Mouse (Mus musculus) heart, embryonic 14.5 days (tissue): ENCODE data around the gene Nbr1. TPM values are rescaled to one million over a fixed set of nuclear protein-coding genes. Genes with fewer than 3 reads are reported as not detected.
A peak's percentile ranks its signal among the peaks of the same experiment; 100 is the strongest.

ENCODE experiments used
- ATAC-seq: fragments of 200-750 bp; cut with Nextera tagmentation; 2 replicates; pipeline ENCODE4 v1.8.0; 2017; ENCODE audit warnings: low read depth, moderate TSS enrichment; ENCODE audit not compliant: insufficient number of reproducible peaks, insufficient read depth, low FRiP score
- H3K27ac ChIP-seq, 2 experiments: fragments of 200-500 bp in 1 of 2; fragments of 300-500 bp in 1 of 2; sonication (generic) in 1 of 2; replicated peaks in 1 of 2; 2 replicates each; pipeline ENCODE4 v1.5.1; 2012 to 2014; ENCODE audit warnings: low read depth in 2 of 2, low read length in 2 of 2, control low read depth in 1 of 2, mild to moderate bottlenecking in 1 of 2, mixed read lengths in 1 of 2; ENCODE audit not compliant: control insufficient read depth in 1 of 2, insufficient read depth in 1 of 2
- H3K27me3 ChIP-seq: fragments of 300-500 bp; sonication (generic); 2 replicates; pipeline ENCODE4 v1.6.1; 2014; ENCODE audit warnings: mild to moderate bottlenecking, low read length, control low read depth; ENCODE audit not compliant: control insufficient read depth, insufficient read depth
- H3K36me3 ChIP-seq: fragments of 300-500 bp; sonication (generic); 2 replicates; pipeline ENCODE4 v1.6.1; 2014; ENCODE audit warnings: mild to moderate bottlenecking, control low read depth, low read length, mixed read lengths; ENCODE audit not compliant: control insufficient read depth, insufficient read depth
- H3K4me1 ChIP-seq, 2 experiments: fragments of 200-500 bp in 1 of 2; fragments of 300-500 bp in 1 of 2; sonication (generic) in 1 of 2; 2 replicates each; pipeline ENCODE4 v1.6.1; 2012 to 2014; ENCODE audit warnings: low read length in 2 of 2, control low read depth in 1 of 2, mixed read lengths in 1 of 2; ENCODE audit not compliant: control insufficient read depth in 2 of 2, insufficient read depth in 2 of 2
- H3K4me2 ChIP-seq: fragments of 300-500 bp; sonication (generic); 2 replicates; pipeline ENCODE4 v1.6.1; 2014; ENCODE audit warnings: mild to moderate bottlenecking, low read length
- H3K4me3 ChIP-seq, 2 experiments: fragments of 200-500 bp in 1 of 2; fragments of 300-500 bp in 1 of 2; sonication (generic) in 1 of 2; 2 replicates each; pipeline ENCODE4 v1.5.1; 2012 to 2014; ENCODE audit warnings: low read length in 2 of 2, mild to moderate bottlenecking in 2 of 2, control low read depth in 1 of 2, low read depth in 1 of 2, moderate library complexity in 1 of 2; ENCODE audit not compliant: control insufficient read depth in 1 of 2, insufficient read depth in 1 of 2
- H3K9ac ChIP-seq: fragments of 300-500 bp; sonication (generic); 2 replicates; pipeline ENCODE4 v1.6.1; 2014; ENCODE audit warnings: mild to moderate bottlenecking, low read length
- H3K9me3 ChIP-seq: fragments of 300-500 bp; sonication (generic); 2 replicates; pipeline ENCODE4 v1.6.1; 2016; ENCODE audit warnings: low read length, control low read depth; ENCODE audit not compliant: control insufficient read depth
- WGBS: fragments of 180-500 bp; shearing (Covaris S2); extraction: QIAGEN DNeasy Blood & Tissue Kit; methylation state at CpG from one replicate; pipeline ENCODE4 v1.1.7; 2014; 5-methylcytosine and 5-hydroxymethylcytosine counted together
- polyA plus RNA-seq: library from polyadenylated mRNA; unstranded; fragments of >200 nt; fragmentation: Nextera tagmentation; extraction: Ambion mirVana; gene quantifications from 2 replicates; pipeline ENCODE4 v1.2.1, GENCODE M21; 2014

Nbr1 gene
- polyA plus RNA-seq, 1 experiment from 2014 or later = 62.6 TPM

DNA sequence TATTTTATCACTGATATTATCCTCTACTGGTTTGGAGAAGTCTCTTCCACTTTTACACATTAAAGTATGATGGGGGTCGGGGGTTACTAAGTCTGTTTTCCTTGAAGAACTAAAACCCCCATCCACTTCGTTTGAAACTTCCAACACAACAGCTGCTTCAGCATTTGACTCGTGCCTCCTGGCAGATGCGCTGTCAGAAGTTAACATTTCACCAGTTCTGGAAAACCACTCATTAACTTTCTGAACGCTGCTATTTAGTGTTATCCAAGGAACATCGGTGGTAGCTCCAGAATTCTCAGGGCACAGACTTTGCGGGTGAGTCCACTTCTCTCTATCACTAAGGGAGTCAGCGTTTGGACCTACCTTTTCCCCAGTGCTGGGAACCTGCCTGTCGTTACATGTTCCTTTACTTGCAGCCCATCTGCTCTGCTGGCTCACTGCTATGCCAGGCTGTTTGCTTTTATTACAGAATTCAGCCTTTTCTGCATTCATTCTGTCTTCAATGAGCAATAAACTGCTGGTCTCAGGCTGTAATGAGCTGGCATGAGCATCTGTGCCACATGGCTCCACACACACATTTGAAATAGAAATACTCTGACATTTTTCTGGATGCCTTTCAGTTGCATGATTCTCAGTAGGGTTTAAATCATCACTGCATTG is 25.9 kb upstream of the Nbr1 start:
- H3K4me2 ChIP-seq = no peak overlapping the region
- ATAC-seq = no peak

DNA sequence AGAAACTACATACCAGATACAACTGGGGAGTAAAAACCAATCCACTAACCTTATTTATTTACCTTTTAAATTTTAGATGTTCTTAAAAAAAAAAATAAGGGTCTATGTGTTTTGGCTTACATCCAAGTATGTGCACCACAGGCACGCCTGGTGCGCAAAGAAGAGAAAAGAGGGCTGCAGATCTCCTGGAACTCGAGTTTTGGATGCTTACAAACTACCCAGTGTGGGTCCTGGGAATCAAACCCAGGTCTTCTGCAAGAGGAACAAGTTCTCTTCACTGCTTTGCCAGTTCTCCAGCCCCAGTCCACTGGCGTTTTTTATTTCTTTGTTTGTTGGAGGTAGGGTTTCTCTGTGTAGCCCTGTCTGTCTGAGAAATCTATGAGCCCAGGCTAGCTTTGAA is 25.3 kb upstream of the Nbr1 start:
- no peaks in the 10 kb centered on the region for H3K9me3 ChIP-seq
- H3K36me3 ChIP-seq = peaks cover 77% of the 10 kb centered on the region
- H3K4me3 ChIP-seq = no peak overlapping the region
- no peaks in the 10 kb centered on the region for H3K27me3 ChIP-seq
- no peak overlapping the region for H3K9ac ChIP-seq
- no peak overlapping the region for H3K4me2 ChIP-seq
- WGBS = 88% methylated on average over 4 of the region's 4 CpGs
- H3K4me1 ChIP-seq = no peaks in the 10 kb centered on the region
- no peak overlapping the region for H3K27ac ChIP-seq
- ATAC-seq = no peak

More for the DNA sequence above, 25.9 kb upstream of the Nbr1 start:
- H3K4me1 ChIP-seq = no peaks in the 10 kb centered on the region
- H3K9me3 ChIP-seq = no peaks in the 10 kb centered on the region
- no peak overlapping the region for H3K4me3 ChIP-seq
- no peak overlapping the region for H3K27ac ChIP-seq
- 91% methylated on average over 9 of the region's 9 CpGs for WGBS
- peaks cover 70% of the 10 kb centered on the region for H3K36me3 ChIP-seq
- no peaks in the 10 kb centered on the region for H3K27me3 ChIP-seq
- no peak overlapping the region for H3K9ac ChIP-seq

DNA sequence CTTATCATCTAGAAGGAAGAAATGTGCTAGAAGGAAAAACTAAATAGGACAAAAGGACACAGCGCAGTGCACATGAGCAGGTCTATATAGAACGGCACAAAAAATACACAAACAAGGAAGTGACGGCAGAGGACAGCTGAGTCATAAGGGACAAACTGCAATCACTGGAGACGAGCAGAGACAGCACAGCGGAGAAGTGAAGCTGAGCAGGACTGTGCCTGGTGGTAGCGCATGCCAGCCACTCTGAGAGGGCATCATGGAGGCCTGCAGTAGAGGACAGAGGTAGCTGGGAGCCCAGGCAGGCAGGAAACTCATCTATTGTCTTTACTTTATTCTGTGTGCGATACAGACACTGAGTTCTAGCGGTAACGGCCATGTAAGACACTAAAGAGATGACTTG is 8.4 kb upstream of the Nbr1 start:
- Histone ChIP-seq H3K27me3 (no peaks in the 10 kb centered on the region), H3K9ac (no peak overlapping the region), H3K4me1 (0 out of 4 replicates have a peak, but pooled peaks cover 0 to 4% of the 10 kb centered on the region in 2 experiments), H3K4me3 (no peak overlapping the region), H3K9me3 (no peaks in the 10 kb centered on the region), H3K36me3 (peaks cover 23% of the 10 kb centered on the region), H3K27ac (no peak overlapping the region), H3K4me2 (no peak overlapping the region)
- no peak for ATAC-seq
- 81% methylated on average over 9 of the region's 9 CpGs for WGBS

DNA sequence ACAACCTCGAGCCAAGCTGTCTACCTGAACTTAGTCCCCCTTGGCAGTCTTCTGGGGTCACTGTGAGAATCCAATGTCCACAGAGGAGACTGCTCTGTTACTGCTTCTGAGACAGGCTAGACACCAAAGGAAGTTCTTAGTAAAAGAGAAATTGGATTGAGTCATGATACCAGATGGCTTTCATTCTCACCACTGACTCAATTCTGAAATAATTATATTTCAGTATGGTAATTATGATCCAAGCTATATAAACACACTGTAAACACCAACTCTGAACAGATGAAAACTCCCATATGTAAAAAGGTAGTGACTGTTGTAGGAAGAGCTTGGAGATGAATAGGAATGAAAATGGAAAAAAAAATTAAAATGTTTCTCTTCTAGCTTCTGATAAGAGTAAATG is 7.8 kb upstream of the Nbr1 start:
- ATAC-seq = no peak
- no peak overlapping the region for H3K27ac ChIP-seq
- no peak overlapping the region for H3K9ac ChIP-seq

DNA sequence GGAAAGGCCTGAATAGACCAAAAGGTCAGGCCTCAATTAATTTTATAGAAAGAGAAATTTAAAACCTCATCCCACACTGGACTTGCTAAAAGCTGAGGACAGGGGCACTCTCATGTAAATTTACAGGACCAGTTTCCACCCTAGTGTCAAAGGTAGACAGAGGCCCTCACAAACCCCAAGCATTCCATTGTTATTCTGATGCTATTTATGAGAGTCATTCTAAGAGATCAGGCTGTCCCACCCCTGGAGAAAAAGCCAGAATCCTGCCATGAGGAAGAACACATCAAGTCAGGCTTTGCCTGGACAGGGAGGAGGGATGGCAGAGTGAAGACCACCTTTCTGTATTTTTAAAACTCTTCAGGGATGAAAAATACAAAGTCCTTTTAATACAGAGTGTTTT is 3.4 kb upstream of the Nbr1 start:
- H3K4me1 ChIP-seq = peaks cover 2 to 12% of the 10 kb centered on the region in 2 experiments; a peak in 2 of 4 replicates
- H3K4me3 ChIP-seq = no peak overlapping the region
- no peak overlapping the region for H3K27ac ChIP-seq
- H3K9ac ChIP-seq = no peak overlapping the region
- no peaks in the 10 kb centered on the region for H3K27me3 ChIP-seq
- H3K4me2 ChIP-seq = no peak overlapping the region
- H3K9me3 ChIP-seq = no peaks in the 10 kb centered on the region
- ATAC-seq = no peak
- peaks cover 14% of the 10 kb centered on the region for H3K36me3 ChIP-seq

More for the DNA sequence above, 7.8 kb upstream of the Nbr1 start:
- WGBS = 81% methylated on average over 1 of the region's 1 CpGs
- H3K4me2 ChIP-seq = no peak overlapping the region
- no peak overlapping the region for H3K4me3 ChIP-seq
- peaks cover 22% of the 10 kb centered on the region for H3K36me3 ChIP-seq
- no peaks in the 10 kb centered on the region for H3K27me3 ChIP-seq
- 0 out of 4 replicates have a peak, but pooled peaks cover 0 to 4% of the 10 kb centered on the region in 2 experiments for H3K4me1 ChIP-seq
- H3K9me3 ChIP-seq = no peaks in the 10 kb centered on the region

DNA sequence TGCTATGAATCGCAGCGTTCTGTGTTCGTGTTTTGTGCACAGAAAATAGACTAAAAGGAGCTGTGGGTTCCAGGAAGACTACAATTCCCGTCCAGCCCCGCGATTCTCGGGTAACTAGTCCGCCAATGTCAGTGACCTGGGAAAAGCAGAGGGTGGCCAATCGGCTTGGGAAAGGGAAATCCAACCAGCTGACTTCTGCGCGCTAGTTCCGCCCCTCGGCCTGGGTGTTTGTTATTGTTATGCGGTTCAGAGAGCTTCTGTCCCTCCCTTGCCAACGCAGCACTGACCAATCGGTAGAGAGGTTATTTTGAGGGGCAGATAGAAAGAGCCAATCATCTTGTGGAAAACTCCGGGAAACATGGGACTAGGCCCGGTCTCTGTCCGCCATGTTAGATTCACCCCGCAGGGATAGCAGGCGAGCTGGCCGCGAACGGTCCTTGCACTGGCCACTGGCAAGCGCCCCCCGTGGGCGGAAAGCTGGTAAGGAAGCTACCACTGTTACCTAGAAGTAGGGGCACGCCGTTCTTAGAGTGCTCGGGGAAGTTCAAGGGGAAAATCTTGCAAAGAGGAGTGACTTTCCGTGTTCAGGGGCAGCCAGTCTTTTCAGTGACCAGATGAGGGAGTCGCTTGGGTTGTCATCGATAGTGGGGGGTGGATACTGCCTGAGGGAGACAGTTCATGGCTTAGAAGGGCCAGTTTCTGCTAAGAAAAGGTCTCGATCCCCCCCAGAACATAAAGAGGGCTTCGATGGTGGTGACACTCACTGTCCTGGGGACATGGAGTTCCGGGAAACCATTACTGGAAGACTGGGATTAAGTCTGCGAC is 739 bp downstream of the Nbr1 start:
- H3K36me3 ChIP-seq = peaks cover 33% of the 10 kb centered on the region
- H3K4me3 ChIP-seq = peak overlapping the region; percentile 72 to 84
- H3K27ac ChIP-seq = peak overlapping the region; percentile 87 to 97
- peaks cover 2 to 23% of the 10 kb centered on the region in 2 experiments; a peak in 3 of 4 replicates for H3K4me1 ChIP-seq
- H3K9me3 ChIP-seq = no peaks in the 10 kb centered on the region
- peak overlapping the region; percentile 77 for H3K4me2 ChIP-seq
- WGBS = under 1% methylated on average over 37 of the region's 37 CpGs
- H3K9ac ChIP-seq = peak overlapping the region; percentile 87
- H3K27me3 ChIP-seq = no peaks in the 10 kb centered on the region
- ATAC-seq = peak; percentile 97

DNA sequence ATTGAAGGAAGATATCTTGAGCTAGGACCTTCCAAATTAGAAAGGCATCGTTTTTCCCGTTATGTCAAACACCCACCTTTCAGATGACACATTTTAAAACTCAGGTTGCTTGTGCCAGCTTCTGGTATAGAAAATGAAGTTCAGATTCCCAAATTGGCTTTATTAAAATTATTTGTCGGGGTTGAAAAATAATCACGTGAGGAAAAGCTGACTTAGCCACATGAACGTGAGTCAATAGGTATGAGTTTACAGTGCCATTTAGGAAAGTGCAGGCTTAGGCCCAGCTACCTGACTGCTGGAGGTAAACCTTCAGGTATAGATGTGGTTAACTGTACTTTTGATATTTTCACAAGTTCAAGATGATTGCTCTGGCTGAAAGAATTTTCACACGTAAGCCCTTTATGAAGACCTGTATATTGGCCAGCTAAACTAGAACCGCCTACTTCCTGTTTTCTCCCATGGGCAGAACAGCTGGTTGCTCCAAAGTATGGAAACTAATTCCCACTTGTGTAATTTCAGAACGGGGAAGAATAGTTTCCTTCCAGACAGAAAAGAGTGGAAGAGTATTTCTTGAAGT is 1.5 kb downstream of the Nbr1 start:
- Histone ChIP-seq H3K4me1 (peaks cover 2 to 23% of the 10 kb centered on the region in 2 experiments; a peak in 3 of 4 replicates), H3K4me2 (peak overlapping the region; percentile 75), H3K4me3 (peak overlapping the region; percentile 72 to 84), H3K36me3 (peaks cover 35% of the 10 kb centered on the region), H3K9me3 (no peaks in the 10 kb centered on the region), H3K9ac (peak overlapping the region; percentile 87), H3K27me3 (no peaks in the 10 kb centered on the region), H3K27ac (peak overlapping the region; percentile 87 to 90)
- no peak for ATAC-seq
- WGBS = 17% methylated on average over 8 of the region's 8 CpGs
